Mouse (Mus musculus) kidney, embryonic 14.5 days (tissue): Measurements from ENCODE around the gene Gpx7. TPM values are rescaled to one million over a fixed set of nuclear protein-coding genes. Genes with fewer than 3 reads are reported as not detected.

ENCODE experiments used
- ATAC-seq: fragments of 200-750 bp; cut with Nextera tagmentation; 2 replicates; pipeline ENCODE4 v1.8.0; 2017; ENCODE audit warnings: moderate number of reproducible peaks, mild to moderate bottlenecking, moderate TSS enrichment, moderate library complexity; ENCODE audit not compliant: low FRiP score, low TSS enrichment
- H3K27ac ChIP-seq: fragments of 300-500 bp; sonication (generic); 2 replicates; pipeline ENCODE4 v1.5.1; 2014; ENCODE audit warnings: low read depth, mild to moderate bottlenecking, low read length, moderate library complexity, mixed read lengths
- H3K27me3 ChIP-seq: fragments of 300-500 bp; sonication (generic); 2 replicates; pipeline ENCODE4 v1.6.1; 2014; ENCODE audit warnings: mild to moderate bottlenecking, low read length; ENCODE audit not compliant: control insufficient read depth, insufficient read depth
- H3K36me3 ChIP-seq: fragments of 300-500 bp; sonication (generic); 2 replicates; pipeline ENCODE4 v1.6.1; 2014; ENCODE audit warnings: low read length, mixed read lengths; ENCODE audit not compliant: control insufficient read depth, insufficient read depth
- H3K4me1 ChIP-seq: fragments of 300-500 bp; sonication (generic); 2 replicates; pipeline ENCODE4 v1.6.1; 2014; ENCODE audit warnings: low read length, mixed read lengths; ENCODE audit not compliant: control insufficient read depth, insufficient read depth
- H3K4me2 ChIP-seq: fragments of 300-500 bp; sonication (generic); replicated peaks from 2 replicates; pipeline ENCODE4 v1.6.1; 2014; ENCODE audit warnings: low read depth, mild to moderate bottlenecking, low read length
- H3K4me3 ChIP-seq: fragments of 300-500 bp; sonication (generic); 2 replicates; pipeline ENCODE4 v1.5.1; 2014; ENCODE audit warnings: mild to moderate bottlenecking, low read length
- H3K9ac ChIP-seq: fragments of 300-500 bp; sonication (generic); 2 replicates; pipeline ENCODE4 v1.6.1; 2014; ENCODE audit warnings: low read depth, mild to moderate bottlenecking, low read length, moderate library complexity
- H3K9me3 ChIP-seq: fragments of 300-500 bp; sonication (generic); 2 replicates; pipeline ENCODE4 v1.6.1; 2016; ENCODE audit warnings: low read length; ENCODE audit not compliant: control insufficient read depth
- WGBS: fragments of 180-500 bp; shearing (Covaris S2); extraction: QIAGEN DNeasy Blood & Tissue Kit; methylation state at CpG from one replicate; pipeline ENCODE4 v1.1.7; 2014; 5-methylcytosine and 5-hydroxymethylcytosine counted together
- polyA plus RNA-seq: library from polyadenylated mRNA; unstranded; fragments of >200 nt; fragmentation: Nextera tagmentation; extraction: Ambion mirVana; gene quantifications from 2 replicates; pipeline ENCODE4 v1.2.1, GENCODE M21; 2014

Gene Gpx7
- polyA plus RNA-seq: 52.1 and 56.2 TPM in 2 replicates

- peaks cover 17% of the 10 kb centered on the region; the same call in 1 of the 2 replicates for H3K4me1 ChIP-seq
- peak within 1 kb of the TSS; percentile 79 for H3K4me2 ChIP-seq
- peak; percentile 22; the same call in 1 of the 2 replicates for ATAC-seq
- H3K27ac ChIP-seq: peak within 1 kb of the TSS; percentile 73
- no peaks in the 10 kb centered on the region for H3K36me3 ChIP-seq
- 8% methylated on average over 15 of the region's 15 CpGs for WGBS
- no peaks in the 10 kb centered on the region for H3K9me3 ChIP-seq
- peak within 1 kb of the TSS; percentile 74 for H3K9ac ChIP-seq
- peak within 1 kb of the TSS; percentile 49 for H3K4me3 ChIP-seq
- H3K27me3 ChIP-seq: no peaks in the 10 kb centered on the region
Measured at GRCm38 (mm10) chr4:108406861-108407401, at the start of gene Gpx7. Gene Gpx7 (minus strand): TSS chr4:108406961.

- Histone ChIP-seq H3K36me3 (no peaks in the 10 kb centered on the region), H3K27me3 (no peaks in the 10 kb centered on the region), H3K9me3 (no peaks in the 10 kb centered on the region), H3K27ac (no peak overlapping the region), H3K4me3 (no peak overlapping the region), H3K4me1 (peaks cover 7% of the 10 kb centered on the region), H3K9ac (no peak overlapping the region), H3K4me2 (no peak overlapping the region)
- 82% methylated on average over 2 of the region's 2 CpGs for WGBS
- no peak for ATAC-seq
Measured at GRCm38 (mm10) chr4:108456028-108456427, 49.3 kb upstream of the Gpx7 start.

GRCm38 (mm10) chr4:108448091-108448490, 41.3 kb upstream of the Gpx7 start:
- WGBS: 82% methylated on average over 7 of the region's 7 CpGs
- Histone ChIP-seq H3K27me3 (no peaks in the 10 kb centered on the region), H3K4me3 (no peak overlapping the region), H3K9me3 (no peaks in the 10 kb centered on the region), H3K4me1 (no peaks in the 10 kb centered on the region), H3K9ac (no peak overlapping the region), H3K27ac (no peak overlapping the region), H3K4me2 (no peak overlapping the region), H3K36me3 (no peaks in the 10 kb centered on the region)
- ATAC-seq: no peak

GRCm38 (mm10) chr4:108438082-108438840, 31.5 kb upstream of the Gpx7 start:
- Histone ChIP-seq H3K36me3 (no peaks in the 10 kb centered on the region), H3K27ac (no peak overlapping the region), H3K27me3 (no peaks in the 10 kb centered on the region), H3K9me3 (no peaks in the 10 kb centered on the region), H3K4me3 (no peak overlapping the region), H3K4me2 (no peak overlapping the region), H3K4me1 (peaks cover 4% of the 10 kb centered on the region; the same call in 1 of the 2 replicates), H3K9ac (no peak overlapping the region)
- ATAC-seq: no peak
- 63% methylated on average over 6 of the region's 6 CpGs for WGBS

GRCm38 (mm10) chr4:108436225-108436624, 29.5 kb upstream of the Gpx7 start:
- WGBS: 85% methylated on average over 1 of the region's 1 CpGs
- ATAC-seq: no peak
- no peak overlapping the region for H3K27ac ChIP-seq

GRCm38 (mm10) chr4:108435646-108436045, 28.9 kb upstream of the Gpx7 start:
- no peak overlapping the region for H3K9ac ChIP-seq
- peaks cover 16% of the 10 kb centered on the region for H3K4me1 ChIP-seq
- no peak overlapping the region for H3K27ac ChIP-seq
- no peak for ATAC-seq
- no peak overlapping the region for H3K4me3 ChIP-seq
- H3K27me3 ChIP-seq: no peaks in the 10 kb centered on the region
- 71% methylated on average over 3 of the region's 3 CpGs for WGBS
- no peaks in the 10 kb centered on the region for H3K36me3 ChIP-seq
- H3K4me2 ChIP-seq: no peak overlapping the region
- no peaks in the 10 kb centered on the region for H3K9me3 ChIP-seq

More at GRCm38 (mm10) chr4:108436225-108436624, 29.5 kb upstream of the Gpx7 start:
- peaks cover 12% of the 10 kb centered on the region for H3K4me1 ChIP-seq
- H3K9me3 ChIP-seq: no peaks in the 10 kb centered on the region
- H3K4me2 ChIP-seq: no peak overlapping the region
- no peaks in the 10 kb centered on the region for H3K36me3 ChIP-seq
- H3K9ac ChIP-seq: no peak overlapping the region
- H3K4me3 ChIP-seq: no peak overlapping the region
- no peaks in the 10 kb centered on the region for H3K27me3 ChIP-seq

- H3K27ac ChIP-seq: no peak overlapping the region
- no peaks in the 10 kb centered on the region for H3K27me3 ChIP-seq
- ATAC-seq: no peak
Measured at GRCm38 (mm10) chr4:108434781-108435180, 28.0 kb upstream of the Gpx7 start.

GRCm38 (mm10) chr4:108434221-108434620, 27.5 kb upstream of the Gpx7 start:
- H3K27ac ChIP-seq: no peak overlapping the region
- H3K9me3 ChIP-seq: no peaks in the 10 kb centered on the region
- no peak overlapping the region for H3K4me2 ChIP-seq
- H3K9ac ChIP-seq: no peak overlapping the region
- no peaks in the 10 kb centered on the region for H3K36me3 ChIP-seq
- H3K4me3 ChIP-seq: no peak overlapping the region
- WGBS: 79% methylated on average over 4 of the region's 4 CpGs
- H3K4me1 ChIP-seq: peaks cover 16% of the 10 kb centered on the region
- no peak for ATAC-seq
- H3K27me3 ChIP-seq: no peaks in the 10 kb centered on the region

More at GRCm38 (mm10) chr4:108434781-108435180, 28.0 kb upstream of the Gpx7 start:
- Histone ChIP-seq H3K9me3 (no peaks in the 10 kb centered on the region), H3K4me3 (no peak overlapping the region), H3K36me3 (no peaks in the 10 kb centered on the region), H3K9ac (no peak overlapping the region), H3K4me1 (peaks cover 16% of the 10 kb centered on the region), H3K4me2 (no peak overlapping the region)
- 93% methylated on average over 3 of the region's 3 CpGs for WGBS

- no peaks in the 10 kb centered on the region for H3K27me3 ChIP-seq
- WGBS: 28% methylated on average over 6 of the region's 6 CpGs
- no peaks in the 10 kb centered on the region for H3K9me3 ChIP-seq
- H3K4me2 ChIP-seq: no peak overlapping the region
- H3K36me3 ChIP-seq: no peaks in the 10 kb centered on the region
- H3K27ac ChIP-seq: no peak overlapping the region
- H3K4me3 ChIP-seq: no peak overlapping the region
- H3K4me1 ChIP-seq: peaks cover 16% of the 10 kb centered on the region
- no peak for ATAC-seq
- H3K9ac ChIP-seq: no peak overlapping the region
Measured at GRCm38 (mm10) chr4:108433341-108433740, 26.6 kb upstream of the Gpx7 start.
